Mouse (Mus musculus) adrenal gland, adult (tissue): ENCODE measurements at regions not wholly inside any gene's neighbourhood (a gene's known extent, or its start where the extent isn't known, plus 50 kb on each side); places are given as distances from the start of the nearest gene placed in this dataset.
A peak's percentile ranks its signal among the peaks of the same experiment; 100 is the strongest.

Source experiments
- DNase-seq, 2 experiments: peaks; one replicate each; pipeline ENCODE4 v3.0.0; 2022 to 2023; ENCODE audit warnings: low spot score in 1 of 2; ENCODE audit not compliant: inconsistent age in 2 of 2

GRCm38 (mm10) chr3:110366151-110366550, 115.4 kb upstream of the Prmt6 start:
- DNase-seq = no peak

GRCm38 (mm10) chr3:110361900-110362299, 111.1 kb upstream of the Prmt6 start:
- peak in 1 of 2 experiments; percentile 23 for DNase-seq

- DNase-seq = no peak
These were observed 106.2 kb upstream of the Prmt6 start for GRCm38 (mm10) chr3:110356822-110357594.

- no peak for DNase-seq
These were observed 102.9 kb upstream of the Prmt6 start for GRCm38 (mm10) chr3:110353654-110354053.

GRCm38 (mm10) chr3:110350075-110350474, 99.3 kb upstream of the Prmt6 start:
- DNase-seq = no peak

GRCm38 (mm10) chr3:110349446-110349845, 98.6 kb upstream of the Prmt6 start:
- DNase-seq = no peak

GRCm38 (mm10) chr3:110344846-110345245, 94.0 kb upstream of the Prmt6 start:
- no peak for DNase-seq

- DNase-seq = no peak
These were observed 89.3 kb upstream of the Prmt6 start for GRCm38 (mm10) chr3:110340067-110340466.

GRCm38 (mm10) chr3:110339026-110339606, 88.3 kb upstream of the Prmt6 start:
- no peak for DNase-seq

- DNase-seq = no peak
These were observed 78.4 kb upstream of the Prmt6 start for GRCm38 (mm10) chr3:110329175-110329574.

- DNase-seq = no peak
These were observed 59.5 kb upstream of the Prmt6 start for GRCm38 (mm10) chr3:110310270-110310669.

- DNase-seq = peak in 1 of 2 experiments; percentile 42
These were observed 52.4 kb upstream of the Prmt6 start for GRCm38 (mm10) chr3:110303166-110303565.
